Mouse (Mus musculus) forebrain, postnatal 0 days (tissue): ENCODE results near the gene Stmnd1. TPM values are rescaled to one million over a fixed set of nuclear protein-coding genes. Genes with fewer than 3 reads are reported as not detected.
"Not testable (repeated sequence)": the region's sequence is repeated elsewhere in the genome, so short reads cannot be mapped to it uniquely, and the experiment has no call there.

Experiments used
- ATAC-seq: fragments of 200-750 bp; cut with Nextera tagmentation; 2 replicates; pipeline ENCODE4 v1.8.0; 2017; ENCODE audit warnings: mild to moderate bottlenecking, moderate library complexity
- DNase-seq: peaks from one replicate; pipeline ENCODE4 v3.0.0-alpha.2; 2015
- H3K27ac ChIP-seq: fragments of 300-500 bp; sonication (generic); 2 replicates; pipeline ENCODE4 v1.5.1; 2014; ENCODE audit warnings: low read depth, mild to moderate bottlenecking, antibody characterized with exemption, low read length, moderate library complexity, mixed read lengths
- H3K27me3 ChIP-seq: fragments of 300-500 bp; sonication (generic); 2 replicates; pipeline ENCODE4 v1.6.1; 2014; ENCODE audit warnings: mild to moderate bottlenecking, low read length, mixed read lengths; ENCODE audit not compliant: insufficient read depth
- H3K36me3 ChIP-seq: fragments of 300-500 bp; sonication (generic); 2 replicates; pipeline ENCODE4 v1.6.1; 2014; ENCODE audit warnings: mild to moderate bottlenecking, moderate library complexity; ENCODE audit not compliant: insufficient read depth
- H3K4me1 ChIP-seq: fragments of 300-500 bp; sonication (generic); 2 replicates; pipeline ENCODE4 v1.6.1; 2014; ENCODE audit warnings: antibody characterized with exemption; ENCODE audit not compliant: insufficient read depth
- H3K4me2 ChIP-seq: fragments of 300-500 bp; sonication (generic); 2 replicates; pipeline ENCODE4 v1.6.1; 2014; ENCODE audit warnings: low read depth, mild to moderate bottlenecking, moderate library complexity
- H3K4me3 ChIP-seq: fragments of 300-500 bp; sonication (generic); 2 replicates; pipeline ENCODE4 v1.5.1; 2014; ENCODE audit warnings: low read depth, low read length, mixed read lengths
- H3K9ac ChIP-seq: fragments of 300-500 bp; sonication (generic); 2 replicates; pipeline ENCODE4 v1.6.1; 2014; ENCODE audit warnings: mild to moderate bottlenecking
- H3K9me3 ChIP-seq: fragments of 300-500 bp; sonication (generic); 2 replicates; pipeline ENCODE4 v1.6.1; 2016; ENCODE audit warnings: low read length
- CTCF ChIP-seq: sonication (generic); IDR thresholded peaks from 2 replicates; pipeline ENCODE4 v1.5.1; 2016; ENCODE audit warnings: antibody characterized with exemption, control low read depth, low read depth
- WGBS: fragments of 180-500 bp; shearing (Covaris S2); extraction: QIAGEN DNeasy Blood & Tissue Kit; methylation state at CpG from one replicate; pipeline ENCODE4 v1.1.7; 2014; 5-methylcytosine and 5-hydroxymethylcytosine counted together
- polyA plus RNA-seq: library from polyadenylated mRNA; unstranded; fragments of >200 nt; fragmentation: Nextera tagmentation; extraction: Ambion mirVana; gene quantifications from 2 replicates; pipeline ENCODE4 v1.2.1, GENCODE M21; 2015
- total RNA-seq: library from RNA; depleted of rRNA; stranded (reverse); fragments of >200 nt; gene quantifications from 2 replicates; pipeline ENCODE4 v1.2.3, GENCODE M21; 2014

The Stmnd1 gene
- total and polyA plus RNA-seq, 2 experiments from 2014 or later, result not detected

DNA sequence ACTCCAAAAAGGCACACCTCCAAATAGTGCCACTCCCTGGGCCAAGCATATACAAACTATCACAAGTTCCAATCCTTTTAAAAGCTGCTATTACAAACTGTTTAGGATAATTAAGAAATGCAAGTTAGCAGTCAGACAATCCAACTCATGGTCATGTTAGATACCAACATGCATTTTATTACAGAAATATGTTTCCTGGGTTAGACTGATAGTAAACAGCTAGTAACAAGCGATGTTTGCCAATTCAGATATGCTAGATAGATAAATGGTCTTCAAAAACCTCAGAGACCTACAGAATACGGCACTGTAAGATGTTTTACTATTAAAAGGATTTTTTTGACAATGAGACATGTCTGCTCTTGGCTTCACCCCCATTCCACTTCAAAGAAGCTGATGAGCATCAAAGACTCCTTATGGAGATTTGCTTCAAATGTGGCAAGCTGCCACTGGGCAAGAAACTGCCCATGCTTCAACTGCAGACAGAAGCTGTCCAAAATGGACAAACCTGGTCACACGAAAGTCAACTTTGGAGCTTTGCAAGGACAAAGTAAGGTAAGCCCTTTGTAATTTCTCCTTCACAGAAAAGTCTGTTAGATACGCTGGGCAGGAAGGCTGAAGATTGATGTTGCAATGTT, 52.9 kb downstream of the Stmnd1 start:
- no peaks in the 10 kb centered on the region for H3K9me3 ChIP-seq
- no peaks in the 10 kb centered on the region for H3K4me1 ChIP-seq
- DNase-seq (no peak), ATAC-seq (no peak)
- no peak overlapping the region for H3K4me3 ChIP-seq
- H3K27me3 ChIP-seq, result no peaks in the 10 kb centered on the region
- H3K36me3 ChIP-seq, result no peaks in the 10 kb centered on the region
- no peak overlapping the region for H3K4me2 ChIP-seq
- TF ChIP-seq CTCF, result no peak
- H3K27ac ChIP-seq, result no peak overlapping the region
- WGBS, result 74% methylated on average over 4 of the region's 4 CpGs
- H3K9ac ChIP-seq, result no peak overlapping the region

GRCm38 (mm10) chr13:46335020-46335419, 61.5 kb downstream of the Stmnd1 start:
- no peak overlapping the region for H3K9ac ChIP-seq
- H3K4me2 ChIP-seq, result no peak overlapping the region
- 35% methylated on average over 6 of the region's 6 CpGs for WGBS
- no peak for TF ChIP-seq CTCF
- H3K4me1 ChIP-seq, result peaks cover 11% of the 10 kb centered on the region; the same call in 1 of the 2 replicates
- no peaks in the 10 kb centered on the region for H3K27me3 ChIP-seq
- H3K9me3 ChIP-seq, result no peaks in the 10 kb centered on the region
- H3K36me3 ChIP-seq, result no peaks in the 10 kb centered on the region
- ATAC-seq, result peak; percentile 97
- no peak overlapping the region for H3K4me3 ChIP-seq
- DNase-seq, result peak; percentile 88
- H3K27ac ChIP-seq, result peak overlapping the region; percentile 70; the same call in 1 of the 2 replicates

GRCm38 (mm10) chr13:46336281-46336680, 62.8 kb downstream of the Stmnd1 start:
- H3K27ac ChIP-seq, H3K4me3 ChIP-seq, DNase-seq, H3K9ac ChIP-seq, H3K4me2 ChIP-seq, ATAC-seq, H3K27me3 ChIP-seq, H3K9me3 ChIP-seq, H3K36me3 ChIP-seq: not testable (repeated sequence)
- peaks cover 11% of the 10 kb centered on the region; the same call in 1 of the 2 replicates for H3K4me1 ChIP-seq
- 78% methylated on average over 1 of the region's 1 CpGs for WGBS

DNA sequence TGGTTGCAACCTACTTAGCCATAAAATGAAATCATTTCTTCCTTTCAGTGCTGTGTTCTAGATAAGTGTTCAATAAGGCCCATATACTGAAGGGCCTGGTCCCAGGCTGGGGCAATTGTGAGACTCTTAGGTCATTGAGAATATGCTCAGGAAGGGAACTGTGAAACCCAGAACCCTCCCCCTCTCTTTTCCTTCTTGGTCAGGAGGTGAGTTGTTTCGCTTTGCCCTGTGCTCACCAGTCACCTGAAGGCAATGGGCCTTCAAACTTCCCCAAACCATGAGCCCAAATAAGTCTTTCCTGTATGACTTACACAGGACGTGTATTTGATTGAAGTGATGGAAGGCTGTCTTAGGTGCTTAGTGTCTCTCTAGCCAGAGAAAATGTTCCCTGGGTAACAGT, 64.3 kb downstream of the Stmnd1 start:
- Histone ChIP-seq H3K9ac (no peak overlapping the region), H3K9me3 (no peaks in the 10 kb centered on the region), H3K4me3 (no peak overlapping the region), H3K4me1 (peaks cover 11% of the 10 kb centered on the region; the same call in 1 of the 2 replicates), H3K36me3 (no peaks in the 10 kb centered on the region), H3K27me3 (no peaks in the 10 kb centered on the region), H3K27ac (no peak overlapping the region), H3K4me2 (no peak overlapping the region)
- no peak for ATAC-seq
- no peak for DNase-seq
- 92% methylated on average over 2 of the region's 2 CpGs for WGBS
- no peak for TF ChIP-seq CTCF

- H3K9me3 ChIP-seq, result no peaks in the 10 kb centered on the region
- H3K27ac ChIP-seq, result no peak overlapping the region
- DNase-seq (no peak), ATAC-seq (no peak)
- no peaks in the 10 kb centered on the region for H3K27me3 ChIP-seq
- no peak overlapping the region for H3K9ac ChIP-seq
- no peak overlapping the region for H3K4me3 ChIP-seq
- no peaks in the 10 kb centered on the region for H3K36me3 ChIP-seq
- WGBS, result 86% methylated on average over 4 of the region's 4 CpGs
- H3K4me2 ChIP-seq, result no peak overlapping the region
- no peak for TF ChIP-seq CTCF
- peaks cover 5% of the 10 kb centered on the region; the same call in 1 of the 2 replicates for H3K4me1 ChIP-seq
Observed at GRCm38 (mm10) chr13:46339954-46340353, 66.4 kb downstream of the Stmnd1 start.

GRCm38 (mm10) chr13:46340583-46340982, 67.1 kb downstream of the Stmnd1 start:
- no peak overlapping the region for H3K27ac ChIP-seq
- TF ChIP-seq CTCF, result no peak

DNA sequence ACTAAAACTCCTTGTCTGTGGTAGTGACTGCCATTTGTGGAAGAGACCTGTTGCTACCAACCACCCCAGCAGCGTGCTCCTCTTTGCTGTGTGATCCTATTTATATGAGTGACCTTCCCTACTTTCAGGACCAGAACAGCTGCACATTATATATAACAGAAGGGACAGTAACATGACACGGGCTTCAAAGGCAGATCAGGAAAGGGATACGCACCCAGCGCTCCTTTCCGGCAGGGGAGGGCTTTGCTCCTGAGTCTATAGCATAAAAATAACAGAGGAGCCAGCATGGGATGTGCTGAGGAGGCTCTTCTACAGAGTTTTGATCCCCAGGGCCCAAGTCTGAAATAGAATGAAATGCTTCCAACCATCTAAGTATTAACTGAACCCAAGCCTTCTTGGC, 67.9 kb downstream of the Stmnd1 start:
- no peak for TF ChIP-seq CTCF
- 88% methylated on average over 5 of the region's 5 CpGs for WGBS
- H3K4me2 ChIP-seq, result no peak overlapping the region

More at GRCm38 (mm10) chr13:46340583-46340982, 67.1 kb downstream of the Stmnd1 start:
- H3K27me3 ChIP-seq, result no peaks in the 10 kb centered on the region
- 96% methylated on average over 8 of the region's 8 CpGs for whole genome bisulfite sequencing
- DNase-seq, result no peak
- no peak for ATAC-seq
- H3K4me1 ChIP-seq, result no peaks in the 10 kb centered on the region
- H3K4me2 ChIP-seq, result no peak overlapping the region
- H3K9ac ChIP-seq, result no peak overlapping the region
- H3K36me3 ChIP-seq, result no peaks in the 10 kb centered on the region
- no peaks in the 10 kb centered on the region for H3K9me3 ChIP-seq
- H3K4me3 ChIP-seq, result no peak overlapping the region

More for the DNA sequence above, 67.9 kb downstream of the Stmnd1 start:
- H3K27ac ChIP-seq, result no peak overlapping the region
- H3K27me3 ChIP-seq, result no peaks in the 10 kb centered on the region
- no peaks in the 10 kb centered on the region for H3K9me3 ChIP-seq
- no peaks in the 10 kb centered on the region for H3K4me1 ChIP-seq
- H3K36me3 ChIP-seq, result no peaks in the 10 kb centered on the region
- ATAC-seq (no peak), DNase-seq (no peak)
- H3K9ac ChIP-seq, result no peak overlapping the region
- H3K4me3 ChIP-seq, result no peak overlapping the region
